Mouse (Mus musculus) megakaryocyte progenitor cell, adult 5-6 weeks (primary cell): ENCODE data around the gene D230025D16Rik. TPM values are rescaled to one million over a fixed set of nuclear protein-coding genes. Genes with fewer than 3 reads are reported as not detected.
A peak's percentile ranks its signal among the peaks of the same experiment; 100 is the strongest.
"Not testable (repeated sequence)": the region's sequence is repeated elsewhere in the genome, so short reads cannot be mapped to it uniquely, and the experiment has no call there.

ENCODE experiments used
- ATAC-seq: replicated peaks from 2 replicates; pipeline ENCODE4 v1.8.0; 2016; ENCODE audit warnings: mild to moderate bottlenecking, moderate TSS enrichment, inconsistent platforms; ENCODE audit not compliant: poor library complexity
- total RNA-seq, 2 experiments: library from RNA; stranded (forward) in 1 of 2; stranded (reverse) in 1 of 2; fragments of 157-497, 149-512 nt in 1 of 2; fragments of 200-1000 nt in 1 of 2; gene quantifications; 2 replicates each; pipeline versions ENCODE4 v1.2.3 to v1.2.4; 2015 to 2017

The D230025D16Rik gene
- total RNA-seq (2015) (20.8 and 31.3 TPM in 2 replicates), total RNA-seq (2017) (21.2 and 23.9 TPM in 2 replicates)

DNA sequence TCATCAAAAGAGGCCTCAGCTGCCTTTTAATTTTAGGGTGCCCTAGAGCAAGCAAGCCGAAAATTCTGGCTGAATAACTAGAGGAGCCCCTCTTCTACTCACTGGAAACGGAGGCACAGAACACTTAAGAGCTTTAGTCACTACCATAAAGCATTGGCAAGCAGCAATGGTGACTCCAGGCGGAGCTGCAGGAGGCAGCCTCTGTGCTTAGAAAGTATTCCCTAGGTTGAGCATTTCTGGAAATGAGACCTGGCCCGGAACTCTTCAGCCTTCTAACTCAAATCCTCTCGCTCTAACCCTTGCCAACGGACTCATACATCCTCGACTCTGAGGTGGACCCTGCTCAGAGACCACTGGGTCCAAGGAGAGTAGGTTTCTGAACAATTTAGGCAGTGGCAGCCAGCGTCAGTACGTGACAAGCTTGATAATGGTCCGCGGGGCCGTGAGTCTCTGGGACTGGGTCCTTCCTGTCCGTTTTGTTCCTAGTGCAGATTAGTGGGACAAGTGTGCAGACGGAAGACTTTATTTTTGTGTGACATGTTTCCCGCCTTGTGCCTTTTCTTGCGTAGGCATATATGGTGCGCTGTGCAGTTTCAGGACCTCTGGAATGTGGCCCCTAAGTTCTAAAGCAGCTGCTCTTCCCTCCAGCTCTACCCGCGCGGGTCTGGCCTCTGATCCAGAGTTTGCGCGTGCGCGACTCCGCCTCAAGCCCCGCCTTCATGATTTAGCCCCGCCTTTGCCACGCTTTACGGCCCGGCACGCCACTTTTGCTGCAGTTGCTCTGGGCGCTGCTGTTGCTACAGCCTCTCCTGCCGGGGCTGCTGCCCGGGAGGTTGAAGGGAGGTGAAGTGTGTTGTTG lies at the start of gene D230025D16Rik:
Gene D230025D16Rik (plus strand): TSS at position 733 of the 859 bp plus-strand sequence.
- ATAC-seq = peak; percentile 95

DNA sequence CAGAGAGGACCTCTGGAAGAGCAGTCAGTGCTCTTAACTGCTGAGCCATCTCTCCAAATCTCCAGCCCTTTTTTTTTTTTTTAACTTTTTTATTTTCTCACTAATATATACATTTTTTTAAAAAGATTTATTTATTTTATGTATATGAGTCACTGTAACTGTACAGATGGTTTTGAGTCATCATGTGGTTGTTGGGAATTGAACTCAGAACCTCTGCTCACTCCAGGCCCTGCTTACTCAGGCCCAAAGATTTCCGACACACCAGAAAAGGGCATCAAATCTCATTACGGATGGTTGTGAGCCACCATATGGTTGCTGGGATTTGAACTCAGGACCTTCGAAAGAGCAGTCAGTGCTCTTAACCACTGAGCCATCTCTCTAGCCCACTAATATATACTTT lies 49.7 kb upstream of the D230025D16Rik start:
- not testable (repeated sequence) for ATAC-seq

DNA sequence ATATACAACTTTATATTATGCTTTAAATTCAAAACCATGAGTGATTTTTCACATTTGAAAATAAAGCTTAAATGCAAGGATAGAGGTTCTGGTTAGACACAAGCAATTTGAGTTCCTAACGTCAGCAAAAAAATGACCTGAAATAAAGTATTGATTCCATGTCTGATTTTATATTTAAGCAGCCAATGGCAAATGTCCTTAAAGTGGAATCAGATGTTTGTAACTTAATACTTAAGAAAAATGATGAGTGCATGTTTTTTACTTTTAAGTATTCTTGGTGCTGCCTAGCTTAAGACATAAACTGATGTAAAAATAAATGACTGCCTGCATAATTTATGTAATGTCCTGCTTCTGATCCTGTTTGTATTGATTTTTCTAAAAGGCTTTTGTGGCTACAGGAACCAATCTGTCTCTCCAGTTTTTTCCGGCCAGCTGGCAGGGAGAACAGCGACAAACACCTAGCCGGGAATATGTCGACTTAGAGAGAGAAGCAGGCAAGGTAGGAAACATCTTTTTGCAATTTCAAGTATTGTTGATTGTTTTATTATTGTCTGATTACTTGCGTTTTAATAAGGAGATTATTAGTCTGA lies 46.6 kb upstream of the D230025D16Rik start:
- ATAC-seq = no peak

DNA sequence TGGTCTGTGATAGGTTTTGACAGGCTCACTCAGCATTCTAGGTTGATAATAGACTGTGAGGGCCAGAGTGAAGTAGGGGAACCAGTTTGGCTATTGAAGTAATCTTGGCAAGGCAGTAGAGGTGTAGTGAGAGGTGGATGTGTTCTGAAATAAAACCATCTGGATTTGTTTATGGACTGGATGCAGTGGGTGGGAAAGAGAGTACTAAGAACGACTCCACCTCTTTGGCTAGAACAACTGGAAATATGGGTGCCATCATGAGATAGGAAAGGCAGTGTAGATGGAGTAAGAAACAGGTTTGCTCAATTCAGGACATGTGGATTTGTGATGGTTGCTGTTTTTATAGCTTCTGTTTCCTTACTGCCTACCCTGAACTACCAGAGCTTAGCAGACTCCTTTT lies 42.7 kb upstream of the D230025D16Rik start:
- ATAC-seq = no peak

DNA sequence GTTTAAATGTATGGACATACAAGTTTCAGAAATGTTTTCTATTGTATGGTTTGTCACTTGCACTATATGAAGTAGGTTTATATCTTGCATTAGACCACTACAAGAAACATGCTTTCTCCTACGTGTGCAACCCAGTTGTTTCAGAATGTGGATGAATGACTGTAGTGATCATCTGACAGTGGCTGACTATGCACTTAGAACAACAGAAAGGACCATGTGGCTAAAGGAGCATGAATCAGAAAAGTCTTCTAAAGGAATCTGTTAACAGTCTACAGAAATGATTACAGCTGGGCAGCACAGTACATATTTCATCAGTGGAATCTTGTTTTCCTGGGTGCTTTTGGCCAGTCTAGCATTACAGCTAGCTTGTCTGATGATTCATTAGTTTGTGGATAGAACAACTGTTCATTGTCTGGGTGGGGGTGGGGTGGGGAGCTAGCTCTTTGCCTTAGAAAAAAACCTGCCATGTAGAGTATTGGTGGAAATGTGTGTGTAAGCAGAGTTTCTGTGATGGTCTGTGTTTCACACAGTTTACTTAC lies 38.4 kb upstream of the D230025D16Rik start:
- ATAC-seq = no peak

DNA sequence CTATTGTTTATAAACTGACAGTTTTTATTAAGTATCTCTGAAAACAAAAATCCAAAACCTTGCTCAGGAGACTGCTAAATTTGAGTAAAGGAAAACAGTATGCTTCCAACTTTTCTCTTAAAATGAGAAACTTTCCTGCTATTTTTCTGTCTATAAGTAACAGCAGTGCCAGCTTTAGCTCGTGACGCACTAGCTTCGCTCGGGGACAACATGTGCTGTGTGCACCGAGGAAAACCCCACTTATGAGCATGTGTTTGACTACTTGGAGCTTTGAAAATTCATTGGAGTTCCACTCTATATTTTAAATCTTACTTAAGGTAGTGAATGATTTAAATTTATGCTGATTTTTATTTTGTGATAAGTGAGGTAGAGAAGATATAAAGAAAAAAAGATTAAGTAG lies 32.8 kb upstream of the D230025D16Rik start:
- no peak for ATAC-seq

DNA sequence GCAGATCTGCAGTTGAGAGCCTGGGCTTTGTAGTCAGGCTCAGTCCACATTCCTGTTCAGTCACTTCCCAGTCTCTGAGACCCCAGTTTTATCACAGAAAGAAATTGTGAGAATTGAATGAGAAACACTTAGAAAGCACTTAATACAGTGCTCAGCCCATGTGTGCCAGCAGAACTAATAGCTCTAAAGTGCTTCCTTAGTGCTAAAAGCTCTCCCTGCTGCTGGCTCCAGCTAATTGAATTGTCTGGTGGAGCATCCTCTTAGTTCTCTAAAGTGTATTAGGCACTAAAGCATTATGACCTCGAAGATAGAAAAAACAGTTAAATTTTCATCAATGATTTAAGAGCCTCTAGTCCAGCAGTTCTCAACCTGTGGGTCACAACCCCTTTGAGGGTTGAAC lies 19.2 kb upstream of the D230025D16Rik start:
- ATAC-seq = no peak

DNA sequence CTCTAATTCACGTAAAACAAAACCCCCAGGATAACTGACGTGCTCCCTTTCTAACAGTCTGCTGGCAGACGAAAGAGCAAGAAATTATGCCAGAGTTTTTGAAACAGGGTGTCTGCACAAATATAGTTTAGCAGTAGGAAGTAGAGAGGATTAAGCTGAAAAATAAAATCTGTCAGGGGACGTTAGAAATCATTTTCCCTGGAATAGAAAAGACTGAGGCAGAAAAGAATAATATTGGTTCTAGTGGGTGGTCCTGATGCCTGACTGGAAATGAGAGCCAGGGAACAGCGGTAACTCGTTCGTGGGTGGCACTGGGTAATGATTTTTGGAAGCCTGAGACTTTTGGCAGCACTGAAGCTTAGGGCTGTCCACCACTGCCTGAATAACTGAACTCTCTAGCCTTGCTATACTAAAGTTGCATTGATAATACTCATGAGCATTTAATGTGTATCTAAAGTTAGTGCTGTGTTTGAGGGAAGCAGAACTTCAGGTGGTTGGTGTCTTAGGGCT lies 18.1 kb upstream of the D230025D16Rik start:
- ATAC-seq = no peak

DNA sequence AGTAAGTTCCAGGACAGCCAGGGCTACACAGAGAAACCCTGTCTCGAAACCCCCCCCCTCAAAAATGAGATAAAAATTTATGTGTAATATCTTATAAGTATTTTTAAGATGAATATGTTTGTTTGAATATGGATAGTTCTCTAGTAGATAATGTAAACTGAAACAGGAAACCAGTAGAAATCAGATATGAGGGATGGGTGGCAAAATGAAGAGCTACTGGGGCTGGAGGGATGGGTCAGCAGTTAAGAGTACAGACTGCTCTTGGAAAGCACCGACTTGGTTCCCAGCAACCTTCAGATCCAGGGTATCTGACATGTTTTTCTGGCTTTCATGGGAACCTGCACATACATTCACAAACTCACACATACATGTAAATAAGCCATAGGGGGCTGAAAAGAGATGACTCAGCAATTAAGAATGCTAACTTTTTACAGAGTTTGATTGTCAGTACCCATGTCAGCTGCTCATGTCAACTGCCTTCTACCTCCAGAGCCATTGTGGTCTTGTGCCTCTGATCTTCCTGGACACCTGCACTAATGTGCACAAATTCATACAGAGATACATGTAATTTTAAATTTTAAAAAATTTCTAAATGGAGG lies 17.2 kb upstream of the D230025D16Rik start:
- ATAC-seq = 0 out of 2 replicates have a peak, but pooled peaks have one; percentile 20

DNA sequence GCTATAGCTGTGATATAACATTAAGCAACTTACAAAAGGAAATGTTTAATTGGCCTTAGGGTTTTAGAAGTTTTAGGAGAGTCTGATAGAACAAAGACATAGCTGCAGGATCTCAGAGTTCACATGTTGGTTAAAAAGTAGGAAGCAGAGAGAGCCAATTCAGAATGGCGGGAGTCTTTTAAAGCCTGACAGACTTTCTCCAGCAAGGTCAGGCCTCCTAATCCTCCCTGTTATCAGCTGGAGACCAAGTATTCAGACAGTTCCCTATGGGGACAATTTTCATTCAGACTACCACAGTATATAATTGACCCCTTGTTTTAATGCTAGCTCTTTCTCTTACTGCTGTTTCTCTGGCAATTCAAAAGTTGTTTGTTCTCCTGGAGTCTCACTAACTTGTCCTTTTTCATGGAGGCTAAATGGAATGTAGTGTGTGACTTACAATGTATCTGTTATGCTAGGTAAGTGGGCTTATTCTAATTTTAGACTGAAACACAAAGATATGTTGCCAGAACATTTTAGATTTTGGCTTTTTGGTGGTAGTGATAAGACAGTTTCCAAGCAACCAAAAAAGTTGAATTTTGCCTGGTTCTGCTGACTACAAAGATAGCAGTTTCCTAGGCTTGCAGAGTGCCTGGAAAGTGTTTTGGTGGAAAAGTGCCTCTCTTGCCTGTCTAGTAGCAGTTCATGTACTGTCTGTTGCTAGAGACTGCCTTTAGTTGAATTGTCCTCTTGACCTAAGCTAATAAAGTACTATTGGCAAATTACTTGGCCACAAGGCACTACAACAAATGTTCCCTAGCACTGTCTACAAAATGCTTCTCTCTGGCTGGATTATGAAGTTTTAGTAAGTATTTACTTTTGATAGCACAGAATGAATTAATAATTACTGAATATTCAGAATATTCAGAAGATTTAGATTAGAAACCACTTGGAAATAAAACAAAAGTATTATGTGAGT lies 15.5 kb upstream of the D230025D16Rik start:
- peak; percentile 57 for ATAC-seq

DNA sequence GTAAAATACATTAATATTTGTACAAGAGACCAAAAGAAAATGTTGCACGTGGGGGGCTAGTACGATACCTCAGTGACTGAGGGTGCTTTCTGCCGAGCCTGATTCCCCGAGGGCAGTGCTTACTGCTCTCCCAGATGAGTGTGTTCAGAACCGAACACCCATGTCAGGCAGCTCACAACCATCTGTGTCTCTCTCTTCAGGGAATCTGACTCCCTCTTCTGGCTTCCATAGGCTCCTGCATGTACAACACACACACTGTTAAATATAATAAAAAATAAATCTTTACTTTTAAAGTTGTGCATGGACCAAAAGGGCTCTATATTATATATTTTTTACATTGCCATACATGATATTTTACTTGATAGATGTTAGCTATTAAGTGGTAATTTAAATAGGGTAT lies 10.8 kb upstream of the D230025D16Rik start:
- ATAC-seq = peak; percentile 48

DNA sequence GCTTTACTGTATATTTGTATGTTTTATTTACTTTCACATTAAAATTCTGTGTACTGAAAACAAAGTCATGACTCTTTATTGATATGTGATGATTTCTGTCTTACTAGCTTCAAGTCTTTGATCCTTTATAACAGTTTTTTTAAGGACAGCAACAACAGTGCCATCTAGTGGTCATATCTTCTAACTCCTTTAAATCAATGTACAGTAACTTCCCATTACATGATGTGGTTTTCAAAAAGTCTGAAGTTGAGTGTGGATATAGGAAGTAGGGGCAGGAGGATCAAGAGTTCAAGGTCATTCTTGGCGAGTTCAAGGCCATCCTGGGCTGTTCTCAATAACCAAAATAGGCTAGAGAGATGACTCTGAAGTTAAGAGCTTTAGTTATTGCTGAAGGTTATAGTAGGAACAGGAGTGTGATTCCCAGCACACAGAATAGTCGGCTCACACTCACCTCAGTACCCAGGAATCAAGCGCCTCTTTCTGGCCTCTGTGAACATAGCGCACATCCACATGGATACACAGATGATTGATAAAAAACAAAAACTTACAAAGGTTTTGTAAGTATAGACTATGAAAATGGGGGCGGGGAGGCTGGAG lies 6.9 kb upstream of the D230025D16Rik start:
- peak; percentile 89 for ATAC-seq

DNA sequence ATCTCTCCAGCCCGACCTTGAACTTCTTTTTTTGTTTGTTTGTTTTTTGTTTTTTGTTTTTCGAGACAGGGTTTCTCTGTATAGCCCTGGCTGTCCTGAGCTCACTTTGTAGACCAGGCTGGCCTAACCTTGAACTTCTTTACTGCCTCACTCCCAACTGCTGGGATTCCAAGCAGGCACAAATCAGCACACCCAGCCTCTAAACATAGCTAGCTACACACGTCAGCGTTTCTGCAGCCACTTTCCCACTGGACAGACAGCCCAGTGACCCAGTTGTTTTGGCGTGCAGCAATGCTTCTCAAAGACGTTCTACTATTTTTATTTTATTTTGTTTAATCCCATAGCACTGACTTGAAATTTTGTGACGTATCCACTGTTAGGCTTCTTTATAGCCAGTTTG lies 1.1 kb upstream of the D230025D16Rik start:
- ATAC-seq = no peak

DNA sequence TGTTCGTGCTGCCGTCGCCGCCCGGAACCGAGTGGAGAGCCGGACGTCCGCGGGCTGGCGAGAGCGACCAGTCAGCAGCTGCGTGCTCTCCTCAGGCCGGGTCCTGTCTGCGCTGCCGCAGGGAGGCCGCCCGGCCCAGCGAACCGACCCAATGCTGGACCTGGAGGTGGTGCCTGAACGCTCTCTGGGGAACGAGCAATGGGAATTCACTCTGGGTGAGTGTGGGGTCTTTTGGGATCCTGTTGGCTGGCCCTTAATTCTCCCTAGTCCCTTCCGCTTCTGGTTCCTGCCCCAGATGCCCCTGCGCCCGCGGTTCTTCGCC lies 288 bp downstream of the D230025D16Rik start:
- ATAC-seq = no peak

DNA sequence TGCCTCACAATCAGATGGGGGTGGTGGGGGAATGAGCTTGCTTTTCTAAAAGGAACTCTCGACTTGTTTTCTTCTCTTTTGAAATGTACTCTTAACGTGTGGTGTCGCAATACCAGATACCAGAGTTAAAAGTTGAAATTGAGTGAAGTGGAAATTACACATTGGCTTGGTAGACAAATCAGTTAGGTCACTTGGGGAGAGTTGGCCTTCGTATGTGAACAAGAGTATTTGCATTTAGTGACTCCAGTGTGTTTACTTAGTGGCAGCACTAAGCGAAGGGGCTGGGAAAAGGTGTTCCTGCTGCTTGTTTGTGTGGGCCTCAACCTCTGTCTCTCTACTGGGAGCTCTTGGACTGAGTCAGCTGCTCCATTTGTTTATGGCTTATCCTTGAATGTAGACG lies 972 bp downstream of the D230025D16Rik start:
- peak; percentile 18; the same call in 1 of the 2 replicates for ATAC-seq

DNA sequence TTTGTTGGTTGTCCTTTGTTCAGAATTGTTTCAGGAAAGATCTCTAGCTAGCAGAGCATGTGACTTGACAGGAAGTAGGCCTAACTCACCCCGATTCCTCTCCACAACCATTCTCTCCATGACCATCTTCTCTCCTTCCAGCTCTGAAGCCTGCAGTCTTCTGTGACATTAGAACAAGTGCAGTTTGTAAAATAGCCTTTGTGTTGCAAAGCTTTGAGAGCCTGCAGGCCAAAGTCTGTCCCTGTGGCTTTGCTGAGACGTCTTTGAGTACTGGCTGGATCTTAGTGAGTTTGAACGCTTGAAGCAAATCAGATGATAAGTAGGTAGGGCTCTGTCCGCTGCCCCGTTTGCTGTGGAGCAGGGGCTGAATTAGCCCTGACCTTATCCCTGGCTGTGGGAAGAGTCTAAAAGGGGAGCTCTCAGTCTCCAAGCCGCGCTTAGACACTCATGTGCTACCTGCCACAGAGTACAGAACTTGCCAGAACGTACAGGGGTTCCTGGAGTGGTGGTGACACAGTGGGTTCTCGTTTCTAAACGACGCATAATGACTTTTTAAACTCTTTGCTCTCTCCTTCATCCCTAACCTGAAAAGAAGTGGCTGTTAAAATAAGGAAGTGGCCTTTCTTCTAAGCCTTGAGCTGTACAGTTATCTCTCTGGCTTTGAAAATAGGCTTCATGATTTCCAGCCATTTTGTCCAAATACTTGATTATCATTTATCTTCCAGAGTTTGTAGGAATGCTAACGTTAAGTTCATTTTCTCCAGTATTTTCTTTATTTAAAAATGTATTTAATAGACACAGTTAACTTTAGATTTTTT lies 6.8 kb downstream of the D230025D16Rik start:
- peak; percentile 37; the same call in 1 of the 2 replicates for ATAC-seq

DNA sequence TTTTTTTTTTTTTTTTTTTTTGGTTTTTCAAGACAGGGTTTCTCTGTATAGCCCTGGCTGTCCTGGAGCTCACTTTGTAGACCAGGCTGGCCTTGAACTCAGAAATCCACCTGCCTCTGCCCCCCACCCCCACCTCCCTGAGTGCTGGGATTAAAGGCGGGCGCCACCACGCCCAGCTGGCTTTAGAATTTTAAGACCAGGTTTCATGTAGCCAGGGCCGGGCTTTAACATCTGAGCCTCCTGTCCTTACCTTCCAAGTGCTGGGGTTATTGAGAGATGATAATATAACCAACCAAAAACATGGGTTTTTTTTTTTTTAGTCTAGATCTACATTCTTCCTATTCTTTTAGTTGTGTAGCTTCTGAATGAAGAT lies 7.4 kb downstream of the D230025D16Rik start:
- not testable (repeated sequence) for ATAC-seq

DNA sequence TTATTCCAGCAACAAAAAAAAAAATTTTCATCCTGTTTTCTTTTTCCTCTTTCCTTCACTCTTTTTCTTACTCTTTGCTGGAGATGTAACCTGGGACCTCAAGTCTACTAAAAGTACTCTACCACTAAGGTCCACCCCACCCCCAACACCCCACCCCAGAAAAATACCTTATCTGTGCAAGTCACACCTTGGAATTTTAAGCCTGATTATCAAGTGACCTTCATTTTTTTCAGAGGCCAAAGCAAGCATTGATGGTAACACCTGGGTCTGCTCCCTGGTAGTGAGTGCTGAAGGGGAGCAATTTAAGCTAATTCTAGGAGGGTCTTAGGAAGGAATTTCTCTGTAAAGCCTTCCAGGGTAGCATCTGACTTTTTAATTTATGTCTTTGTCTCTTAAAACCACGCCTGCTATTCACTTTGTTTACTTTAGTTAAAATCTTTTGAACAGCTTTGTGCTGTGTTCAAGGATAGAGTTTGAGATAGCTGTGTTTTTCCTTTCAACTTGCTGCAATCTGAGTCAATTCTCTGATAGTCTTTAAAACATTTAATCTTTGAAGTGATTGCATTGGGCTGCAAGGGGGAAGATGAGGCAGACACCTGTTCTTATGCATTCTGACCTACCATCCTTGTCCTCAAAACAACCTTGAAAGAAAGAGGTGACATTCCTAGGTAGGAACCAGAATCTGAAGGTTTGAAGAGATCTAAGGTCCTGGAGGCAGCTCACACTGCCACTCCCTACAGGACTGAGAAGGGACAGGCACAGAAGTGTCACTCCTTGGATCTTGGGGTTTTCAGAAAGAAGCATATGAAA lies 8.4 kb downstream of the D230025D16Rik start:
- no peak for ATAC-seq
